10 mouse cellular contexts compared by ENCODE assay signal in the genomic region with DNA sequence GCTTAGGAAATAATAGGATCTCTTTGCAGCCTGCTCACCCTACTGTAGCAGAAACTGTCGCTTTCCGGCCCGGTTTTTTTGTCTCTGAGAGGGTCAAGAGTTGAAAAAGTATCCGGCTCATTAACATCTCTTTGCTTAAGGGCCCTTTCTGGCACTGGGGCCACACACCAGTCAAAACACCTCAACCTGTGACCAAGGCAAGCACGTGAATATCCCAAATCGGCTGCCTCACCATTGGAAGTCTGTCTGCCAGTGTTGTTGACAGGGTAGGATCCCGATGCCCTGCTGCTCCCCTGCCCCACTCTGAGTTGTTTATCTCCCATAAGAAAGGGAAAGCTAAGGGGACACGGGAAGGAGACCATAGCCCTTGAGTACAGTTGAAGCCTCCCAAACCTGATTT. TPM values are rescaled to one million over a fixed set of nuclear protein-coding genes. Genes with fewer than 3 reads are reported as not detected.
A peak's percentile ranks its signal among the peaks of the same experiment; 100 is the strongest.
DNase-seq lines count a peak whose midpoint lies in the region; ATAC-seq and TF ChIP-seq lines count a peak whose summit lies in the region.
"Had no signal": no experiment of that assay in that cellular context is flagged by ENCODE, and none has a peak within 500 bp of the region (broad histone marks: within the 10 kb centered on the region; RNA-seq: fewer than 3 reads in every experiment).

No protein-coding gene starts in this region.

- WGBS in kidney, embryonic 14.5 days, result 4% methylated on average over 8 of the region's 8 CpGs
- WGBS in embryonic facial prominence, embryonic 13.5 days, result 15% methylated on average over 8 of the region's 8 CpGs
- WGBS in hindbrain, postnatal 0 days, result 9% methylated on average over 8 of the region's 8 CpGs
- WGBS in midbrain, embryonic 16.5 days, result 6% methylated on average over 8 of the region's 8 CpGs

- H3K27me3 ChIP-seq in kidney, embryonic 14.5 days (ENCODE audit: control insufficient read depth, insufficient read depth, low read length), result no peaks in the 10 kb centered on the region
- peaks cover 17% of the 10 kb centered on the region for H3K27me3 ChIP-seq in embryonic facial prominence, embryonic 13.5 days
- H3K27me3 ChIP-seq in hindbrain, postnatal 0 days (ENCODE audit: insufficient read depth, low read length), result no peaks in the 10 kb centered on the region
- H3K27me3 ChIP-seq in midbrain, embryonic 16.5 days (ENCODE audit: control insufficient read depth, insufficient read depth, low read depth, low read length), result no peaks in the 10 kb centered on the region; the same call in 1 of the 2 replicates

- TF ChIP-seq CTCF in hindbrain, postnatal 0 days (IDR thresholded peaks at IDR 0.05; ENCODE audit: low read depth), result no peak

- no peak for ATAC-seq in kidney, embryonic 14.5 days (ENCODE audit: low FRiP score, low TSS enrichment)
- no peak for ATAC-seq in embryonic facial prominence, embryonic 13.5 days (ENCODE audit: insufficient number of reproducible peaks, insufficient read depth, low FRiP score, low TSS enrichment, low read depth)
- peak; percentile 4; the same call in 1 of the 2 replicates for ATAC-seq in hindbrain, postnatal 0 days
- no peak for ATAC-seq in midbrain, embryonic 16.5 days

- no peaks in the 10 kb centered on the region for H3K36me3 ChIP-seq in kidney, embryonic 14.5 days (ENCODE audit: control insufficient read depth, insufficient read depth, low read length)
- no peaks in the 10 kb centered on the region for H3K36me3 ChIP-seq in embryonic facial prominence, embryonic 13.5 days
- no peaks in the 10 kb centered on the region for H3K36me3 ChIP-seq in hindbrain, postnatal 0 days (ENCODE audit: insufficient read depth, low read length)
- H3K36me3 ChIP-seq in midbrain, embryonic 16.5 days (ENCODE audit: control insufficient read depth, insufficient read depth, low read length), result no peaks in the 10 kb centered on the region
- H3K36me3 ChIP-seq: G1E had no signal

- H3K9me3 ChIP-seq in kidney, embryonic 14.5 days (ENCODE audit: control insufficient read depth, low read length), result no peaks in the 10 kb centered on the region
- H3K9me3 ChIP-seq in embryonic facial prominence, embryonic 13.5 days, result no peaks in the 10 kb centered on the region
- H3K9me3 ChIP-seq in hindbrain, postnatal 0 days (ENCODE audit: low read length), result no peaks in the 10 kb centered on the region
- H3K9me3 ChIP-seq in midbrain, embryonic 16.5 days (replicated peaks; ENCODE audit: control insufficient read depth, low read length, poor library complexity, severe bottlenecking), result no peaks in the 10 kb centered on the region
- H3K9me3 ChIP-seq: G1E had no signal

- peaks cover 15% of the 10 kb centered on the region; the same call in 1 of the 2 replicates for H3K4me1 ChIP-seq in kidney, embryonic 14.5 days (ENCODE audit: control insufficient read depth, insufficient read depth, low read length)
- H3K4me1 ChIP-seq in embryonic facial prominence, embryonic 13.5 days, result peaks cover 24% of the 10 kb centered on the region
- peaks cover 11% of the 10 kb centered on the region; the same call in 1 of the 2 replicates for H3K4me1 ChIP-seq in hindbrain, postnatal 0 days (ENCODE audit: insufficient read depth, low read length)
- peaks cover 14% of the 10 kb centered on the region for H3K4me1 ChIP-seq in midbrain, embryonic 16.5 days (ENCODE audit: control insufficient read depth, insufficient read depth, low read length)

- no peak overlapping the region for H3K27ac ChIP-seq in kidney, embryonic 14.5 days (ENCODE audit: low read depth, low read length)
- no peak overlapping the region for H3K27ac ChIP-seq in embryonic facial prominence, embryonic 13.5 days
- no peak overlapping the region for H3K27ac ChIP-seq in hindbrain, postnatal 0 days
- H3K27ac ChIP-seq in midbrain, embryonic 16.5 days (ENCODE audit: low read length), result no peak overlapping the region

- no peak for DNase-seq in kidney, postnatal 4 days
- no peak for DNase-seq in hindbrain, postnatal 0 days (ENCODE audit: low spot score)
- no peak for DNase-seq in T-cell, adult 2 months (ENCODE audit: low spot score)
- no peak for DNase-seq in urinary bladder, postnatal 25 days (ENCODE audit: low spot score)
- DNase-seq in right cerebral cortex, adult 18-20 months, result no peak
- DNase-seq: lung, adult 18-20 months had no signal

- peak overlapping the region; percentile 31 for H3K4me3 ChIP-seq in kidney, embryonic 14.5 days (ENCODE audit: low read length)
- H3K4me3 ChIP-seq in embryonic facial prominence, embryonic 13.5 days, result peak overlapping the region; percentile 34
- H3K4me3 ChIP-seq in hindbrain, postnatal 0 days (ENCODE audit: low read length), result peak overlapping the region; percentile 33
- peak overlapping the region; percentile 38 for H3K4me3 ChIP-seq in midbrain, embryonic 16.5 days (ENCODE audit: low read depth, low read length)

- H3K4me2 ChIP-seq in kidney, embryonic 14.5 days (replicated peaks; ENCODE audit: low read depth, low read length), result peak overlapping the region; percentile 66
- peak overlapping the region; percentile 64 for H3K4me2 ChIP-seq in embryonic facial prominence, embryonic 13.5 days
- H3K4me2 ChIP-seq in hindbrain, postnatal 0 days (ENCODE audit: low read depth, low read length), result peak overlapping the region; percentile 68
- H3K4me2 ChIP-seq in midbrain, embryonic 16.5 days (ENCODE audit: low read length), result peak overlapping the region; percentile 82

- H3K9ac ChIP-seq in kidney, embryonic 14.5 days (ENCODE audit: low read depth, low read length), result no peak overlapping the region
- no peak overlapping the region for H3K9ac ChIP-seq in embryonic facial prominence, embryonic 13.5 days
- peak overlapping the region; percentile 53 for H3K9ac ChIP-seq in hindbrain, postnatal 0 days (replicated peaks; ENCODE audit: low read length)
- H3K9ac ChIP-seq in midbrain, embryonic 16.5 days (ENCODE audit: low read depth, low read length), result peak overlapping the region; percentile 61; the same call in 1 of the 2 replicates

RNA-seq across cellular contexts. Expression of a gene that starts 7.8 kb away (rescaled TPM):
- 5.4 and 12.2 TPM in 2 replicates for polyA plus RNA-seq in kidney, embryonic 14.5 days (2014; fragmentation: Nextera tagmentation; extraction: Ambion mirVana)
- 2.0 and 3.7 TPM in 2 replicates for polyA plus RNA-seq in embryonic facial prominence, embryonic 13.5 days (2015; fragmentation: Nextera tagmentation; extraction: Ambion mirVana)
- total RNA-seq in hindbrain, postnatal 0 days (2014; rRNA removed), result 4.3 and 4.8 TPM in 2 replicates
- polyA plus RNA-seq in hindbrain, postnatal 0 days (2015; fragmentation: Nextera tagmentation; extraction: Ambion mirVana), result 2.1 and 2.3 TPM in 2 replicates
- polyA plus RNA-seq in midbrain, embryonic 16.5 days (2015; fragmentation: Nextera tagmentation; extraction: Ambion mirVana), result 2.0 and 2.1 TPM in 2 replicates

Comparison
In these comparisons a context has a peak if more than half of its experiments do, and no peak if none do; other contexts are left out.
1. H3K9ac ChIP-seq: peak in hindbrain, postnatal 0 days (single experiment) and midbrain, embryonic 16.5 days (single experiment); none in kidney, embryonic 14.5 days (single experiment) and embryonic facial prominence, embryonic 13.5 days (single experiment).
2. Peak in every context shown above with its lines, with median percentiles within 50 percentile points of each other: H3K4me2 ChIP-seq and H3K4me3 ChIP-seq.